Mouse (Mus musculus): ENCODE data around the gene Taf6. TPM values are rescaled to one million over a fixed set of nuclear protein-coding genes. Genes with fewer than 3 reads are reported as not detected.
"Not testable (repeated sequence)": the region's sequence is repeated elsewhere in the genome, so short reads cannot be mapped to it uniquely, and the experiment has no call there.

Gene Taf6
- polyA plus RNA-seq, 1 experiment from 2014 or later: 82.6 TPM

- Histone ChIP-seq H3K36me3 (ENCODE audit: control insufficient read depth, insufficient read depth, low read length) (no peaks in the 10 kb centered on the region), H3K27ac (ENCODE audit: low read depth) (no peak overlapping the region), H3K9ac (ENCODE audit: low read length) (no peak overlapping the region), H3K4me2 (ENCODE audit: low read length) (no peak overlapping the region), H3K4me3 (ENCODE audit: low read depth, low read length) (no peak overlapping the region), H3K27me3 (replicated peaks; ENCODE audit: control insufficient read depth, insufficient read depth, low read length) (no peaks in the 10 kb centered on the region), H3K9me3 (ENCODE audit: control insufficient read depth, low read length) (no peaks in the 10 kb centered on the region), H3K4me1 (replicated peaks; ENCODE audit: control insufficient read depth, insufficient read depth, low read length) (no peaks in the 10 kb centered on the region)
- no peak for ATAC-seq (replicated peaks; ENCODE audit: low FRiP score, low TSS enrichment, low read depth)
- WGBS: 28% methylated on average over 4 of the region's 4 CpGs
- DNase-seq (ENCODE audit: low spot score): peak; percentile 90
Measured at GRCm38 (mm10) chr5:138222111-138222510, 34.9 kb upstream of the Taf6 start.

GRCm38 (mm10) chr5:138219864-138220263 is 32.6 kb upstream of the Taf6 start:
- no peak overlapping the region for H3K27ac ChIP-seq (ENCODE audit: low read depth)
- ATAC-seq (replicated peaks; ENCODE audit: low FRiP score, low TSS enrichment, low read depth): no peak

DNA sequence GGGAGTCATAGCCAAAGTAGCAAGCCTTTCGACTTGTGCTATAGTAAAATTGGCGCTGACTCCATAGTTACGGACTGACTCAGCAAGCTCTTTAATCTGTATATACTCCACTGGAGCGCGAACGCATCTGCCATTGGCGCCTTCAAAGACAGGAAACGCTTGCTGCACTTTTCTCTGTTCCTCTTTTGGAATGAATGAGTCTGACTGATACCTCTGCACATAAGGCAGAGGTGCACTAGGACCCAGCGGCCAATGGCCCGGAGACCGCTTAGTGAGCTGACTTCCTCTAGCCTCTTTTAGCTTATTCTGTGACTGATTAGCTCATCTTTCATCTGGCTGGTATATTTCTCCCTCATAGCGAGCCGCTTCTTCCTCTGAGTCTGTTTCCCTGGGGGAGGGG is 29.4 kb upstream of the Taf6 start:
- H3K36me3 ChIP-seq (ENCODE audit: control insufficient read depth, insufficient read depth, low read length); H3K9me3 ChIP-seq (ENCODE audit: control insufficient read depth, low read length); H3K4me3 ChIP-seq (ENCODE audit: low read depth, low read length); H3K4me1 ChIP-seq (replicated peaks; ENCODE audit: control insufficient read depth, insufficient read depth, low read length); H3K9ac ChIP-seq (ENCODE audit: low read length); ATAC-seq (replicated peaks; ENCODE audit: low FRiP score, low TSS enrichment, low read depth); DNase-seq (ENCODE audit: low spot score); H3K27ac ChIP-seq (ENCODE audit: low read depth); H3K27me3 ChIP-seq (replicated peaks; ENCODE audit: control insufficient read depth, insufficient read depth, low read length); H3K4me2 ChIP-seq (ENCODE audit: low read length): not testable (repeated sequence)
- WGBS: 92% methylated on average over 13 of the region's 13 CpGs

More at GRCm38 (mm10) chr5:138219864-138220263, 32.6 kb upstream of the Taf6 start:
- no peaks in the 10 kb centered on the region for H3K4me1 ChIP-seq (replicated peaks; ENCODE audit: control insufficient read depth, insufficient read depth, low read length)
- H3K36me3 ChIP-seq (ENCODE audit: control insufficient read depth, insufficient read depth, low read length): no peaks in the 10 kb centered on the region
- peaks cover 2% of the 10 kb centered on the region; the same call in 1 of the 2 replicates for H3K9me3 ChIP-seq (ENCODE audit: control insufficient read depth, low read length)
- no peak for DNase-seq (ENCODE audit: low spot score)
- no peak overlapping the region for H3K4me3 ChIP-seq (ENCODE audit: low read depth, low read length)
- H3K9ac ChIP-seq (ENCODE audit: low read length): no peak overlapping the region
- no peaks in the 10 kb centered on the region for H3K27me3 ChIP-seq (replicated peaks; ENCODE audit: control insufficient read depth, insufficient read depth, low read length)
- no peak overlapping the region for H3K4me2 ChIP-seq (ENCODE audit: low read length)
- WGBS: 52% methylated on average over 2 of the region's 2 CpGs

GRCm38 (mm10) chr5:138207873-138208272 is 20.6 kb upstream of the Taf6 start:
- H3K4me1 ChIP-seq (replicated peaks; ENCODE audit: control insufficient read depth, insufficient read depth, low read length): no peaks in the 10 kb centered on the region
- H3K9me3 ChIP-seq (ENCODE audit: control insufficient read depth, low read length): no peaks in the 10 kb centered on the region
- ATAC-seq (replicated peaks; ENCODE audit: low FRiP score, low TSS enrichment, low read depth) (no peak), DNase-seq (ENCODE audit: low spot score) (no peak)
- WGBS: 78% methylated on average over 4 of the region's 4 CpGs
- no peaks in the 10 kb centered on the region for H3K27me3 ChIP-seq (replicated peaks; ENCODE audit: control insufficient read depth, insufficient read depth, low read length)
- no peak overlapping the region for H3K4me3 ChIP-seq (ENCODE audit: low read depth, low read length)
- no peaks in the 10 kb centered on the region for H3K36me3 ChIP-seq (ENCODE audit: control insufficient read depth, insufficient read depth, low read length)
- H3K9ac ChIP-seq (ENCODE audit: low read length): no peak overlapping the region
- H3K4me2 ChIP-seq (ENCODE audit: low read length): no peak overlapping the region
- H3K27ac ChIP-seq (ENCODE audit: low read depth): no peak overlapping the region

GRCm38 (mm10) chr5:138207253-138207652 is 20.0 kb upstream of the Taf6 start:
- Histone ChIP-seq H3K9ac (ENCODE audit: low read length) (no peak overlapping the region), H3K4me1 (replicated peaks; ENCODE audit: control insufficient read depth, insufficient read depth, low read length) (no peaks in the 10 kb centered on the region), H3K27me3 (replicated peaks; ENCODE audit: control insufficient read depth, insufficient read depth, low read length) (no peaks in the 10 kb centered on the region), H3K36me3 (ENCODE audit: control insufficient read depth, insufficient read depth, low read length) (no peaks in the 10 kb centered on the region), H3K4me3 (ENCODE audit: low read depth, low read length) (no peak overlapping the region), H3K27ac (ENCODE audit: low read depth) (no peak overlapping the region), H3K4me2 (ENCODE audit: low read length) (no peak overlapping the region), H3K9me3 (ENCODE audit: control insufficient read depth, low read length) (no peaks in the 10 kb centered on the region)
- DNase-seq (ENCODE audit: low spot score) (no peak), ATAC-seq (replicated peaks; ENCODE audit: low FRiP score, low TSS enrichment, low read depth) (no peak)
- 58% methylated on average over 1 of the region's 1 CpGs for WGBS

- Histone ChIP-seq H3K4me1 (replicated peaks; ENCODE audit: control insufficient read depth, insufficient read depth, low read length) (no peaks in the 10 kb centered on the region), H3K9ac (ENCODE audit: low read length) (no peak overlapping the region)
Measured at GRCm38 (mm10) chr5:138202086-138202485, 14.8 kb upstream of the Taf6 start.

DNA sequence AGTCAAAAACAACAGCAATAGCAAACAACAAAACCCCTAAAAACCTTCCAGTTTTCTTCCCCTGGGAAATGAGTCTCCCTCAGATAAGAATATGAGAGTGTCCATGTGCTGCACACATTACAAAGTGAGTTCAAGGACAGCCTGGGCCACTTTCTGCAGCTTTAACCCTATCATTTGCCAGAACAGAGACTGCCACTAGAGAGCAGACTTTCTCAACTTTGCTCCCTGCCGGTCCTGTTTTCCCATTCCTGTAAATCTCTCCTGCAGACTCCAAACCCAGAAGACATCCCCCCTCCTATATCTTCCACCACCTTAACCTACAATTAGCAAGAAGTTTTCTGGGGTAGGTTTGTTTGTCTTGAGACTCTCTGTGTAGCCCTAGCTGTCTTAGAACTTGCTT is 12.3 kb upstream of the Taf6 start:
- ATAC-seq (replicated peaks; ENCODE audit: low FRiP score, low TSS enrichment, low read depth) (no peak), DNase-seq (ENCODE audit: low spot score) (no peak)
- Histone ChIP-seq H3K9ac (ENCODE audit: low read length) (no peak overlapping the region), H3K4me2 (ENCODE audit: low read length) (no peak overlapping the region), H3K4me3 (ENCODE audit: low read depth, low read length) (no peak overlapping the region), H3K27me3 (replicated peaks; ENCODE audit: control insufficient read depth, insufficient read depth, low read length) (no peaks in the 10 kb centered on the region), H3K27ac (ENCODE audit: low read depth) (no peak overlapping the region), H3K36me3 (ENCODE audit: control insufficient read depth, insufficient read depth, low read length) (no peaks in the 10 kb centered on the region), H3K4me1 (replicated peaks; ENCODE audit: control insufficient read depth, insufficient read depth, low read length) (no peaks in the 10 kb centered on the region), H3K9me3 (ENCODE audit: control insufficient read depth, low read length) (no peaks in the 10 kb centered on the region)
- 15% methylated on average over 1 of the region's 1 CpGs for WGBS

More at GRCm38 (mm10) chr5:138202086-138202485, 14.8 kb upstream of the Taf6 start:
- Histone ChIP-seq H3K36me3 (ENCODE audit: control insufficient read depth, insufficient read depth, low read length) (no peaks in the 10 kb centered on the region), H3K9me3 (ENCODE audit: control insufficient read depth, low read length) (no peaks in the 10 kb centered on the region), H3K27ac (ENCODE audit: low read depth) (no peak overlapping the region), H3K4me3 (ENCODE audit: low read depth, low read length) (no peak overlapping the region), H3K4me2 (ENCODE audit: low read length) (no peak overlapping the region), H3K27me3 (replicated peaks; ENCODE audit: control insufficient read depth, insufficient read depth, low read length) (no peaks in the 10 kb centered on the region)
- WGBS: 80% methylated on average over 3 of the region's 3 CpGs
- DNase-seq (ENCODE audit: low spot score): no peak
- ATAC-seq (replicated peaks; ENCODE audit: low FRiP score, low TSS enrichment, low read depth): no peak

DNA sequence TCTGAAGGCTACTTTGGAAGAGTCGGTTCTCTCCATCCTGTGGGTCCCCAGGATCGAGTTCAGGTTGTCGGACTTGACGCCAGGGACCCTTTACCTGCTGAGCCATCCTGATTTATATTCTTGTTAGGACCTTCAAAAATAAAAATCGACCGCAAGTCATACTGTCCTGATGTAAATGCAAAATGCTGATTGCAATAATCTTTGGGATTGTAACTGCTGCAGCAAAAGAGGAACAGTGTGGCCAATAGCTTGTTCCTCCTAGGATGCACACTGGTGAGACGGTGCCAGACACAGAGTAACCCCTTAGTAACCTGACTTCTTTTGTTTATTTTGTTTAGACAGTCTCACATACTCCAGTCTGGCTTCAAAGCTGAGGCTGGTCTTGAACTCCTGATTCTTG is 8.2 kb upstream of the Taf6 start:
- peak overlapping the region; percentile 76; the same call in 1 of the 2 replicates for H3K4me3 ChIP-seq (ENCODE audit: low read depth, low read length)
- no peaks in the 10 kb centered on the region for H3K27me3 ChIP-seq (replicated peaks; ENCODE audit: control insufficient read depth, insufficient read depth, low read length)
- H3K4me2 ChIP-seq (ENCODE audit: low read length): peak overlapping the region; percentile 98
- H3K4me1 ChIP-seq (replicated peaks; ENCODE audit: control insufficient read depth, insufficient read depth, low read length): no peaks in the 10 kb centered on the region
- ATAC-seq (replicated peaks; ENCODE audit: low FRiP score, low TSS enrichment, low read depth): no peak
- H3K9ac ChIP-seq (ENCODE audit: low read length): 0 out of 2 replicates have a peak overlapping the region, but pooled peaks have one; percentile 83
- H3K36me3 ChIP-seq (ENCODE audit: control insufficient read depth, insufficient read depth, low read length): peaks cover 19% of the 10 kb centered on the region
- WGBS: 71% methylated on average over 7 of the region's 7 CpGs
- H3K9me3 ChIP-seq (ENCODE audit: control insufficient read depth, low read length): no peaks in the 10 kb centered on the region
- no peak overlapping the region for H3K27ac ChIP-seq (ENCODE audit: low read depth)
- DNase-seq (ENCODE audit: low spot score): no peak

- Histone ChIP-seq H3K27me3 (replicated peaks; ENCODE audit: control insufficient read depth, insufficient read depth, low read length) (no peaks in the 10 kb centered on the region), H3K4me2 (ENCODE audit: low read length) (peak overlapping the region; percentile 98), H3K27ac (ENCODE audit: low read depth) (peak overlapping the region; percentile 82), H3K36me3 (ENCODE audit: control insufficient read depth, insufficient read depth, low read length) (peaks cover 19% of the 10 kb centered on the region), H3K9ac (ENCODE audit: low read length) (peak overlapping the region; percentile 83), H3K4me3 (ENCODE audit: low read depth, low read length) (peak overlapping the region; percentile 76), H3K9me3 (ENCODE audit: control insufficient read depth, low read length) (no peaks in the 10 kb centered on the region), H3K4me1 (replicated peaks; ENCODE audit: control insufficient read depth, insufficient read depth, low read length) (no peaks in the 10 kb centered on the region)
- ATAC-seq (replicated peaks; ENCODE audit: low FRiP score, low TSS enrichment, low read depth): peak; percentile 62
- under 1% methylated on average over 29 of the region's 29 CpGs for WGBS
- no peak for DNase-seq (ENCODE audit: low spot score)
Measured at GRCm38 (mm10) chr5:138194755-138195345, 7.6 kb upstream of the Taf6 start.
